ENCODE assay signal across 13 mouse cellular contexts in the genomic region with DNA sequence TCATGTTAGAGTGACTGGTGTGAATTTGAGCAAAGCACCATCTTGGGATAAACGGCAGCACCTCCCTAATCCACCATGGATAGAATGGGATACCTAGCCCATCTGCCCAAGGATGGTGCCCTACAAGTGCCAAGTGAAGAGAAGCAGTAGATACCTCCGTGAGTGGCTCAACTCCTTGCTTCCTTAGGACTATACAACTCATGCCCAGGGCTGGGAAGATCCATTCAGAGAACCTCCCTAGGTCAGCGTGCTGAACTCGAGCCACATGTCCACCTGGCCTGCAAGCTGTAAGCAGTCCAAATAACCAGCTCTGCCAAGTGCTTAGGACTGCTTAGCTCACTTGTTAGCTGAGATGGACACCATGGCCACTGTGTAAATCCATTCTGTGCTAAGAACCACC. TPM values are rescaled to one million over a fixed set of nuclear protein-coding genes. Genes with fewer than 3 reads are reported as not detected.
DNase-seq lines count a peak whose midpoint lies in the region; ATAC-seq and TF ChIP-seq lines count a peak whose summit lies in the region.
"Had no signal": no experiment of that assay in that cellular context is flagged by ENCODE, and none has a peak within 500 bp of the region (broad histone marks: within the 10 kb centered on the region; RNA-seq: fewer than 3 reads in every experiment).

No protein-coding gene starts in this region.

- no peak overlapping the region for H3K4me3 ChIP-seq in forebrain, embryonic 10.5 days
- H3K4me3 ChIP-seq in forebrain, embryonic 16.5 days (replicated peaks; ENCODE audit: low read length) = no peak overlapping the region
- no peak overlapping the region for H3K4me3 ChIP-seq in kidney, adult 2 months (ENCODE audit: insufficient read depth, low read depth, low read length)
- H3K4me3 ChIP-seq in CH12.LX (replicated peaks in 1 of 3; ENCODE audit: low read depth in 2 of 3, low read length in 2 of 3, poor library complexity in 1 of 3) = no peak overlapping the region

- no peaks in the 10 kb centered on the region for H3K4me1 ChIP-seq in forebrain, embryonic 10.5 days
- no peaks in the 10 kb centered on the region for H3K4me1 ChIP-seq in forebrain, embryonic 16.5 days (replicated peaks; ENCODE audit: control insufficient read depth, insufficient read depth, low read length)
- H3K4me1 ChIP-seq in kidney, adult 2 months (ENCODE audit: control insufficient read depth, insufficient read depth, low read length) = peaks cover 3% of the 10 kb centered on the region; the same call in 1 of the 2 replicates
- no peaks in the 10 kb centered on the region for H3K4me1 ChIP-seq in CH12.LX (ENCODE audit: control insufficient read depth in 1 of 2, insufficient read depth in 2 of 2)

- H3K4me2 ChIP-seq in forebrain, embryonic 16.5 days (ENCODE audit: low read length) = no peak overlapping the region
- H3K4me2 ChIP-seq in CH12.LX (ENCODE audit: insufficient read depth, low read depth, poor library complexity, severe bottlenecking) = no peak overlapping the region

- in situ Hi-C loops in CH12.LX (cut with MboI; ENCODE audit: low pct_ligation_motif_present, low pct_unique_long_range_greater_than_20kb, low sequenced_read_pairs) = no loop called here

- no peaks in the 10 kb centered on the region for H3K79me2 ChIP-seq in CH12.LX (replicated peaks; ENCODE audit: control insufficient read depth, extremely low read depth, insufficient read depth, poor library complexity, severe bottlenecking)

- no peak overlapping the region for H3K9ac ChIP-seq in forebrain, embryonic 16.5 days (replicated peaks; ENCODE audit: low read depth, low read length)
- no peak overlapping the region for H3K9ac ChIP-seq in CH12.LX (ENCODE audit: insufficient read depth, low read depth)

- dilution Hi-C loops in CH12.LX (cut with MboI; ENCODE audit: extremely low pct_ligation_motif_present, extremely low pct_unique_long_range_greater_than_20kb, low sequenced_read_pairs) = no loop called here

- TF ChIP-seq CTCF in kidney, adult 2 months (conservative IDR thresholded peaks at IDR 0.05; ENCODE audit: insufficient read depth, insufficient read length, low read depth, low read length) = no peak
- TF ChIP-seq CTCF in CH12.LX (conservative IDR thresholded peaks at IDR 0.05 in 1 of 2, IDR thresholded peaks at IDR 0.05 in 1 of 2; ENCODE audit: low read depth in 2 of 2, low read length in 2 of 2) = no peak

- peak; percentile 21 for DNase-seq in forebrain, embryonic 10.5 days (ENCODE audit: extremely low spot score, low spot score)
- DNase-seq in kidney, postnatal 10 days = peak; percentile 19
- no peak for DNase-seq in kidney, adult 2 months
- DNase-seq in CH12.LX (ENCODE audit: extremely low read depth) = no peak
- peak; percentile 67 to 77 for DNase-seq in cerebellum, postnatal 25 days
- DNase-seq in right cerebral cortex, postnatal 4 days = no peak
- no peak for DNase-seq in heart, adult 8-10 months (ENCODE audit: low spot score)
- DNase-seq: kidney, adult 9 months had no signal

- no peak for ATAC-seq in forebrain, embryonic 16.5 days

- H3K27ac ChIP-seq in forebrain, embryonic 10.5 days = no peak overlapping the region
- H3K27ac ChIP-seq in forebrain, embryonic 16.5 days (ENCODE audit: low read length) = no peak overlapping the region
- H3K27ac ChIP-seq in kidney, adult 2 months (ENCODE audit: insufficient read depth, low read depth, low read length) = no peak overlapping the region
- no peak overlapping the region for H3K27ac ChIP-seq in CH12.LX (ENCODE audit: insufficient read depth, low read depth)

- peaks cover 68% of the 10 kb centered on the region for H3K36me3 ChIP-seq in forebrain, embryonic 10.5 days (replicated peaks)
- H3K36me3 ChIP-seq in forebrain, embryonic 16.5 days (ENCODE audit: control insufficient read depth, insufficient read depth) = peaks cover 49% of the 10 kb centered on the region
- peaks cover 14% of the 10 kb centered on the region for H3K36me3 ChIP-seq in kidney, adult 2 months (ENCODE audit: control insufficient read depth, insufficient read depth, low read length)
- H3K36me3 ChIP-seq in CH12.LX (replicated peaks in 1 of 2; ENCODE audit: control insufficient read depth in 1 of 2, insufficient read depth in 1 of 2, low read length in 1 of 2) = peaks cover 47 to 67% of the 10 kb centered on the region in 2 experiments

- TF ChIP-seq POLR2A in kidney, adult 2 months (IDR thresholded peaks at IDR 0.05; ENCODE audit: low read depth, low read length) = no peak
- TF ChIP-seq POLR2A in CH12.LX (IDR thresholded peaks at IDR 0.05; ENCODE audit: low read depth, low read length) = peak; percentile 26

- 79% methylated on average over 4 of the region's 4 CpGs for WGBS in forebrain, embryonic 10.5 days
- 87% methylated on average over 4 of the region's 4 CpGs for WGBS in forebrain, embryonic 16.5 days
- 54% methylated on average over 4 of the region's 4 CpGs for WGBS in kidney, adult 2 months

- TF ChIP-seq EP300 in CH12.LX (IDR thresholded peaks at IDR 0.05; ENCODE audit: low read length) = no peak

- TF ChIP-seq RAD21 in CH12.LX (IDR thresholded peaks at IDR 0.05; ENCODE audit: low read depth, low read length) = no peak

- no peaks in the 10 kb centered on the region for H3K9me3 ChIP-seq in forebrain, embryonic 10.5 days
- no peaks in the 10 kb centered on the region for H3K9me3 ChIP-seq in forebrain, embryonic 16.5 days (ENCODE audit: control insufficient read depth, low read length)
- H3K9me3 ChIP-seq in CH12.LX (replicated peaks; ENCODE audit: low read length) = no peaks in the 10 kb centered on the region

- H3K27me3 ChIP-seq in forebrain, embryonic 10.5 days (ENCODE audit: poor library complexity, severe bottlenecking) = no peaks in the 10 kb centered on the region
- H3K27me3 ChIP-seq in forebrain, embryonic 16.5 days (replicated peaks; ENCODE audit: control insufficient read depth, insufficient read depth, low read length) = no peaks in the 10 kb centered on the region
- no peaks in the 10 kb centered on the region for H3K27me3 ChIP-seq in kidney, adult 2 months (replicated peaks; ENCODE audit: control insufficient read depth, insufficient read depth, low read length)
- H3K27me3 ChIP-seq in CH12.LX (replicated peaks) = no peaks in the 10 kb centered on the region

TF ChIP-seq in CH12.LX, 34 proteins besides CTCF, POLR2A, EP300 and RAD21:
- TF ChIP-seq SIN3A (IDR thresholded peaks at IDR 0.05; ENCODE audit: low read length) = no peak

RNA-seq across cellular contexts. Expression of gene Kdelr3, which starts 11.0 kb away (rescaled TPM):
- polyA plus RNA-seq in forebrain, embryonic 10.5 days (2016; fragmentation: Nextera tagmentation; extraction: Ambion mirVana) = 7.4 and 7.5 TPM in 2 replicates
- polyA plus RNA-seq in forebrain, embryonic 16.5 days (2015; fragmentation: Nextera tagmentation; extraction: Ambion mirVana) = 4.8 and 8.7 TPM in 2 replicates
- polyA plus RNA-seq in kidney, adult 2 months (2012; rRNA removed) = 5.9 and 7.8 TPM in 2 replicates
- 7.3 and 7.4 TPM in 2 replicates for total RNA-seq in CH12.LX (2012; rRNA removed)
- total RNA-seq in CH12.LX (2014; rRNA removed) = 0.88 and 0.94 TPM in 2 replicates
- polyA plus RNA-seq in CH12.LX (2012; ENCODE audit: insufficient read length, low read depth) = 0.33 and 0.80 TPM in 2 replicates
- total RNA-seq in heart, adult 8-10 months (2022) = 1 to 10 TPM; 4.3 to 5.2 (median 4.5) TPM
- total RNA-seq: hematopoietic stem cell, adult 5-6 weeks had no signal
- polyA plus RNA-seq: G1E had no signal

RNA-seq across cellular contexts. Expression of gene Ddx17, which starts 19.3 kb away (rescaled TPM):
- polyA plus RNA-seq in forebrain, embryonic 10.5 days (2016; fragmentation: Nextera tagmentation; extraction: Ambion mirVana) = 43.7 and 48.9 TPM in 2 replicates
- 60.2 and 63.3 TPM in 2 replicates for polyA plus RNA-seq in forebrain, embryonic 16.5 days (2015; fragmentation: Nextera tagmentation; extraction: Ambion mirVana)
- polyA plus RNA-seq in kidney, adult 2 months (2012; rRNA removed) = 148 and 160 TPM in 2 replicates
- total RNA-seq in CH12.LX (2012; rRNA removed) = 81.3 and 93.0 TPM in 2 replicates
- total RNA-seq in CH12.LX (2014; rRNA removed) = 79.8 and 84.6 TPM in 2 replicates
- polyA plus RNA-seq in CH12.LX (2012; ENCODE audit: insufficient read length, low read depth) = 108 and 114 TPM in 2 replicates
- total RNA-seq in heart, adult 8-10 months (2022) = 10 to 100 TPM; 67.0 to 82.8 (median 74.6) TPM

RNA-seq across cellular contexts. Expression of gene Kcnj4, which starts 22.2 kb away (rescaled TPM):
- polyA plus RNA-seq in forebrain, embryonic 10.5 days (2016; fragmentation: Nextera tagmentation; extraction: Ambion mirVana) = not detected in 2 replicates
- polyA plus RNA-seq in forebrain, embryonic 16.5 days (2015; fragmentation: Nextera tagmentation; extraction: Ambion mirVana) = 0.11 and 0.43 TPM in 2 replicates
- polyA plus RNA-seq in kidney, adult 2 months (2012; rRNA removed) = 0.05 and 0.08 TPM in 2 replicates
- total RNA-seq in CH12.LX (2012; rRNA removed) (not detected in 2 replicates), CH12.LX (2014; rRNA removed) (not detected in 2 replicates)
- not detected in 2 replicates for polyA plus RNA-seq in CH12.LX (2012; ENCODE audit: insufficient read length, low read depth)
- total RNA-seq in heart, adult 8-10 months (2022) = 1 to 10 TPM in 3 of 4 experiments, under 1 TPM in 1; 0.92 to 1.6 (median 1.4) TPM
- total RNA-seq: gastrocnemius, postnatal 36 days; hematopoietic stem cell, adult 5-6 weeks had no signal
- polyA plus RNA-seq: G1E; neural tube, embryonic 14.5 days had no signal

Comparison
In these comparisons a context has a peak if more than half of its experiments do, and no peak if none do; other contexts are left out.
1. DNase-seq: peak in forebrain, embryonic 10.5 days (single experiment), kidney, postnatal 10 days (single experiment) and cerebellum, postnatal 25 days (2 of 2); none in kidney, adult 2 months (single experiment), CH12.LX (single experiment), right cerebral cortex, postnatal 4 days (single experiment) and heart, adult 8-10 months (single experiment).